Mouse (Mus musculus) liver, embryonic 14.5 days (tissue): Measurements from ENCODE around the gene Topors. TPM values are rescaled to one million over a fixed set of nuclear protein-coding genes. Genes with fewer than 3 reads are reported as not detected.

Experiments used
- ATAC-seq: fragments of 200-750 bp; cut with Nextera tagmentation; 2 replicates; pipeline ENCODE4 v1.8.0; 2017; ENCODE audit warnings: moderate number of reproducible peaks, mild to moderate bottlenecking, moderate library complexity; ENCODE audit not compliant: insufficient read depth
- DNase-seq, 3 experiments: peaks; one replicate each; pipeline ENCODE4 v3.0.0-alpha.2; 2012 to 2013; ENCODE audit warnings: low read depth in 3 of 3, low spot score in 3 of 3
- H3K27ac ChIP-seq: fragments of 300-500 bp; sonication (generic); 2 replicates; pipeline ENCODE4 v1.5.1; 2014; ENCODE audit warnings: moderate library complexity, mild to moderate bottlenecking, control low read depth, inconsistent platforms
- H3K27me3 ChIP-seq: fragments of 300-500 bp; sonication (generic); 2 replicates; pipeline ENCODE4 v1.6.1; 2014; ENCODE audit warnings: mild to moderate bottlenecking, low read length, moderate library complexity; ENCODE audit not compliant: control insufficient read depth, insufficient read depth
- H3K36me3 ChIP-seq: fragments of 300-500 bp; sonication (generic); replicated peaks from 2 replicates; pipeline ENCODE4 v1.6.1; 2014; ENCODE audit warnings: low read depth; ENCODE audit not compliant: control insufficient read depth, insufficient read depth
- H3K4me1 ChIP-seq, 2 experiments: fragments of 200-500 bp in 1 of 2; fragments of 300-500 bp in 1 of 2; sonication (generic) in 1 of 2; replicated peaks; 2 replicates each; pipeline ENCODE4 v1.6.1; 2012 to 2014; ENCODE audit warnings: antibody characterized with exemption in 1 of 2, inconsistent platforms in 1 of 2, low read length in 1 of 2; ENCODE audit not compliant: control insufficient read depth in 2 of 2, insufficient read depth in 2 of 2
- H3K4me2 ChIP-seq: fragments of 300-500 bp; sonication (generic); 2 replicates; pipeline ENCODE4 v1.6.1; 2014; ENCODE audit warnings: low read depth, mild to moderate bottlenecking, control low read depth, moderate library complexity
- H3K4me3 ChIP-seq, 2 experiments: fragments of 200-500 bp in 1 of 2; fragments of 300-500 bp in 1 of 2; sonication (generic) in 1 of 2; 2 replicates each; pipeline ENCODE4 v1.5.1; 2012 to 2014; ENCODE audit warnings: low read depth in 2 of 2, low read length in 2 of 2, mild to moderate bottlenecking in 2 of 2, control low read depth in 1 of 2, inconsistent platforms in 1 of 2, moderate library complexity in 1 of 2; ENCODE audit not compliant: insufficient read depth in 1 of 2
- H3K9ac ChIP-seq: fragments of 300-500 bp; sonication (generic); replicated peaks from 2 replicates; pipeline ENCODE4 v1.6.1; 2014; ENCODE audit warnings: mild to moderate bottlenecking, control low read depth, moderate library complexity
- H3K9me3 ChIP-seq: fragments of 300-500 bp; sonication (generic); 2 replicates; pipeline ENCODE4 v1.6.1; 2016; ENCODE audit warnings: low read length, mixed read lengths; ENCODE audit not compliant: control insufficient read depth
- CTCF ChIP-seq: IDR thresholded peaks from 2 replicates; pipeline ENCODE4 v1.5.1; 2016; ENCODE audit warnings: antibody characterized with exemption, low read depth, control low read depth
- EP300 ChIP-seq: IDR thresholded peaks from 2 replicates; pipeline ENCODE4 v1.6.1; 2016; ENCODE audit warnings: antibody characterized with exemption, low read depth
- WGBS: fragments of 180-500 bp; shearing (Covaris S2); extraction: QIAGEN DNeasy Blood & Tissue Kit; methylation state at CpG from one replicate; pipeline ENCODE4 v1.1.7; 2014; ENCODE audit not compliant: insufficient replicate concordance; 5-methylcytosine and 5-hydroxymethylcytosine counted together
- polyA plus RNA-seq, 2 experiments: library from polyadenylated mRNA; depleted of rRNA in 1 of 2; stranded (reverse) in 1 of 2; unstranded in 1 of 2; fragments of >200 nt; fragmentation: Nextera tagmentation in 1 of 2; extraction: Ambion mirVana in 1 of 2; gene quantifications; 2 replicates each; pipeline versions ENCODE4 v1.2.1 to v1.2.3; 2012 to 2014

Topors gene
- polyA plus RNA-seq, 2 experiments: 7.0 to 11.7 TPM

DNA sequence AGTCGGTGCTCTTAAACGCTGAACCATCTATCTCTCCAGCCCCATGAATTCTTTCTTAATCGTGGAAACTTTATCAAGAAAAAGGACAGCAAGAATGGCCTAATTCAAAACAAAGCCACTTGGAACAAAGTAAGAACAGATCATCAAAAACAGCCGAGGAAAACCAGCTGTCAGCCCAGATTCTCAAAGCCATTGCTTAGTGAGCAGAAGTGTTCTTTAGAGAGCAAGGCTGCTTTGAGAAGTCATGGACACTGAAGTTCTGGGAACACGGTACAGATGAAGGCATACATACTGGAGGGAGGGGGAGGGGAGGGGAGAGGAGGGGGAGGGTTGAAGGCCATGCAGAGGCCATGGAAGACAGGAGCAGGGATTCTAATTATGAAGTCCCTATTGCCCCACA is 43.6 kb downstream of the Topors start:
- no peak overlapping the region for H3K9ac ChIP-seq
- no peaks in the 10 kb centered on the region for H3K9me3 ChIP-seq
- WGBS: 55% methylated on average over 5 of the region's 5 CpGs
- H3K4me1 ChIP-seq: no peaks in the 10 kb centered on the region
- DNase-seq (no peak), ATAC-seq (no peak)
- TF ChIP-seq CTCF: no peak
- no peak for TF ChIP-seq EP300
- no peak overlapping the region for H3K4me2 ChIP-seq
- no peak overlapping the region for H3K27ac ChIP-seq
- H3K27me3 ChIP-seq: no peaks in the 10 kb centered on the region
- no peak overlapping the region for H3K4me3 ChIP-seq
- no peaks in the 10 kb centered on the region for H3K36me3 ChIP-seq

DNA sequence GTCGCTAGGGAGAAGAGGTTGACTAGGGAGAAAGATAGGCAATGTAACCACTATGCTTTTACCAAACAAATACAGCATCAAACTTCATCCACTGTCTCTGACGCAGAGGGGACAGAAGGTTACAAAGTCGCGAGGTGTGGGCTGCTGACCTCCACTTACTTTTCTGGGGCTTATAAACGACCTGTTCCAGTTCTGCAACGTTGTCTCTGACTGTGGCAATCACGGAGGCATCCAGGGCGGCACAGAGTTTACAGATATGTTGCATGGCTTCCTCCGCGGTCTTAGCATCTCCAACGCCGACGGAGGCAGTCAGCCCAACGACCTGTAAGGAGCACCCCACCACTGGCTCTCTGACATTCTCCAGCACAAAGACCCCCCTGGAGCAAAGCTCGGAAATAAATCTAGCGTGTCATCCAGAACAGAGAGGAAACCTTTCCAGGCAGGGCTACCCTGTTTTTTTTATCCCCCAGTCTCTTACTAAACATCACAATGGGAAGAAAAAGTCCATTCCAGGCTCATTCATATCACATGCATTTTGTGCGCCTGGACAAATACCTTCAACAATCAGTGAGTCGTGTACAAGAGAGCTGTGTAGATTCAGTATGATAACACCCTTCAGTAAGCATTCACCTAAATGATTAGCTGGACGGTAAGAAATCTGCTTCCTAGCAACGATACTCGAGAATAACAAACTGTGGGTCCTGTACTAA is 47.6 kb downstream of the Topors start:
- Histone ChIP-seq H3K4me2 (no peak overlapping the region), H3K27me3 (no peaks in the 10 kb centered on the region), H3K9me3 (no peaks in the 10 kb centered on the region), H3K36me3 (no peaks in the 10 kb centered on the region), H3K4me3 (no peak overlapping the region), H3K9ac (no peak overlapping the region), H3K27ac (no peak overlapping the region), H3K4me1 (no peaks in the 10 kb centered on the region)
- TF ChIP-seq EP300: no peak
- no peak for TF ChIP-seq CTCF
- DNase-seq (no peak), ATAC-seq (no peak)
- 51% methylated on average over 21 of the region's 21 CpGs for WGBS

DNA sequence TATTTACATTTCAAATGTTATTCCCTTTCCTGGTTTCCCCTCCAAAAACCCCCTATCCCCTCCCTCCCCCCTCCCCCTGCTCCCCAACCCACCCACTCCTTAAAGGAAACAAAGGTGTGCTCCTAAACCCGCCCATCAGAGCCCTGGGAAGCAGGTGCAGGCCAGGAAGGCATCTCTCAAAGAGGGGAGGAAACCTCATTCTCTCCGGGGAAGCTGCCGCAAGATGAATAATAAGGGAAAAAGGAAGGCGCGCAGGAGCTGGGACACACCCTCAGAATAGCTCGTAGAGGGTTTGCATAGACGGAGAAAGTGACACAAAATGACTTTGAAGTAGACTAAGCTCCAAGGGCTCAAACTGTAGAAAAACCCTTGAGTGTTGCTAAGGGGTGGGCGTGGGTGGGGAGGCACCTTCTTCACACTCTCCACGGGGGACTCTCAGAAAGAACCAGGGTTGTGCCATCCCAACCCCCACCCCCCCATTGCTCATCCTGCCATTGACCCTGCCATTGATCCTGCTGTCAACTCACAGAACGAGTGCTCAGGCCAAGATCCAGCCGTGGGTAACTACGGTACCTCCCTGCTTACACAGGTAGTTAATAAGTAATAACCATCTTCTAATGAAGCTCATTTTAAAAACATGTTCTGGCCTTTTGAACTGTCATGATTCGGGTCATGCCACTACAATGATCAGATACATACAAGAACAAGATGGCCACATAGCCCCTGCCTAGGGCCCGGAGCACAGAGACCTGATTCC is 48.5 kb downstream of the Topors start:
- Histone ChIP-seq H3K27ac (no peak overlapping the region), H3K4me1 (no peaks in the 10 kb centered on the region), H3K27me3 (no peaks in the 10 kb centered on the region), H3K9ac (no peak overlapping the region), H3K9me3 (no peaks in the 10 kb centered on the region), H3K4me2 (no peak overlapping the region), H3K4me3 (no peak overlapping the region), H3K36me3 (no peaks in the 10 kb centered on the region)
- no peak for ATAC-seq
- DNase-seq: no peak
- 26% methylated on average over 14 of the region's 14 CpGs for WGBS
- TF ChIP-seq EP300 (no peak), CTCF (no peak)

DNA sequence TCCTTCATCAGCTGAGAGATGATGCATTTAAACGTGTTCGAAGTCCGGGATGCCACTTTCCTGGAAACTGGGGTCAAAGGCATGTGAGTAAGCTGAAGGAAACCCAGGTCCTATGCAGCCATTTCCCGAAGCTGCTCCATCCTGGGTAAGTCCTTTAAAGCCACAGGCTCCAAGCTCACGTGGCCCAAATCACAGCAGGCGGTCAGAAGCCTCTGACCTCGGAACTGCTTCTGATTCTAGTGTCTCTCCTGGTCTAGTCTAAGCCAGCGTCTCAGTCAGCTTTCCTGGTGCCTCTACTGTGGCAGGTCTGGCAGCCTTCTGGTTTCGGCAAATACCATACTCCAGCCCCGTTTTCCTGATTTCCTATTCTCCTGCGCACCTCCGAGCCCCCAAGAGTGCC is 49.2 kb downstream of the Topors start:
- Histone ChIP-seq H3K27ac (no peak overlapping the region), H3K4me1 (no peaks in the 10 kb centered on the region), H3K9ac (no peak overlapping the region), H3K4me2 (no peak overlapping the region), H3K9me3 (no peaks in the 10 kb centered on the region), H3K36me3 (no peaks in the 10 kb centered on the region), H3K4me3 (no peak overlapping the region), H3K27me3 (no peaks in the 10 kb centered on the region)
- DNase-seq (no peak), ATAC-seq (no peak)
- TF ChIP-seq EP300 (no peak), CTCF (no peak)
- WGBS: 27% methylated on average over 12 of the region's 12 CpGs

DNA sequence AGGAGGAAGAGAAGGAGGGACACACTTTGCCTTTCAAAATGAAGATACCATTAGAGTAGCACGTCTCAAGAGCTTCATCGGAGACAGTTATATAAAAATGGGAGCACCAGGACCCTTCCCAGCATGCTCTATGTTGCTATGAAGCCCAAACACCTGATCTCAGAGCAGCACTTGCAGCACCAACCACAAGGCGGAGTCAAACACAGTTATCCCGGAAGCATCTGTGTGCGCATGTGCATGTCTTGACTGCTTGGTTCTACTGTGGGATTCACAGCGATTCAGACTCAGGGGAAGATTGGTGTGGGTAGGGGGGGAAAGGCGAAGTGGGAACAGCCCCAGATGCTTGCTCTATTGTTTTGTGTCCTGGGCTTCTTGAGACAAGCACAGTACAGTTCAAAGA is 51.3 kb downstream of the Topors start:
- Histone ChIP-seq H3K4me3 (no peak overlapping the region), H3K9ac (no peak overlapping the region), H3K27ac (no peak overlapping the region), H3K36me3 (no peaks in the 10 kb centered on the region), H3K4me1 (no peaks in the 10 kb centered on the region), H3K4me2 (no peak overlapping the region), H3K9me3 (no peaks in the 10 kb centered on the region), H3K27me3 (no peaks in the 10 kb centered on the region)
- no peak for ATAC-seq
- TF ChIP-seq EP300 (no peak), CTCF (peak; percentile 62)
- 46% methylated on average over 7 of the region's 7 CpGs for WGBS
- DNase-seq: no peak
